Mouse (Mus musculus) frontal cortex, adult 2 months (tissue): ENCODE results near the gene Snd1. TPM values are rescaled to one million over a fixed set of nuclear protein-coding genes. Genes with fewer than 3 reads are reported as not detected.

Experiments used
- DNase-seq, 2 experiments: peaks; one replicate each; pipeline ENCODE4 v3.0.0; 2022; ENCODE audit warnings: low spot score in 1 of 2; ENCODE audit errors: extremely low spot score in 1 of 2
- polyA plus RNA-seq: library from polyadenylated mRNA; depleted of rRNA; stranded (reverse); fragments of >200 nt; gene quantifications from 2 replicates; pipeline ENCODE4 v1.2.3, GENCODE M21; 2012

Snd1 gene
- polyA plus RNA-seq, 1 experiment = 67.8 TPM

DNA sequence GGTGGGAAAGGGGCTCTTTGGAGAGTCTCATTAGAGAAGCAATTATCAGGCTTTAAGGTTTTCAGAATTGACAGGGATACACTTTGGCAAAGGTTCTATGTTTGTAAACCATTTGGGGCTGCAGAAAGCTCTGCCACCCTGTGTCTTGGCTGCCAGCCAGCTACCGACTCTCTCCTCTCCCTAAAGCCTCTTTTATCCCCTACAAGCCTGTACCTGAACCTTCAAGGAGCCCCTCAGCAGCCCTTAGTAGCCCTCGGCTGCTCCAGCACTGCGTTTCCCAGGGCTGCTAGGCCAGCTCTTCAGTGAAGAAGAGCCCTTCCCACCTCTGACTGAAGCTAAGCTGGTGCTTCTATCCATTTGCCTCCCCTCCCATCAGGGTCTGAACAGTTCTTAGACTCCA, 378.2 kb downstream of the Snd1 start:
- DNase-seq = no peak

DNA sequence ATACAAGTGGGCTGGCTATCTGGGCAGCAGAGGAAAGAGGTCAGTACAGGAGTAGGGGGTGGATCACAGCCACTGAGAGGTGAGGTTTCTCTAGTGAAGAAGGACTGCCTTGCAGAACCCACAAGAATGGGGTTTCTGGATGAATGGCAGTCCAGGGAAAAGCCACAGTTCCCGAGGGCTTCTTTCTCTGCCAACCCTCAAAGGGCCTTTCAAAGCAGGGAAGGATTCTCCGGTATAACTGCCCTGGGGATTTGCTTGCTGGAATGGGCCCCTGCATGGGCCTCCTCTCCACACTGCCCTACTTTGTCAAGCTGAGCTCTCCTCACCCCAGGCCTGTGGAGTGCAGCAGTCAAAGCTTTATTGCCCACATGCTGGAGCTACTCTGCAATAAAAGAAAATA, 378.7 kb downstream of the Snd1 start:
- DNase-seq = no peak

GRCm38 (mm10) chr6:28854598-28854997, 379.7 kb downstream of the Snd1 start:
- DNase-seq = no peak

GRCm38 (mm10) chr6:28855442-28855841, 380.5 kb downstream of the Snd1 start:
- DNase-seq = no peak

DNA sequence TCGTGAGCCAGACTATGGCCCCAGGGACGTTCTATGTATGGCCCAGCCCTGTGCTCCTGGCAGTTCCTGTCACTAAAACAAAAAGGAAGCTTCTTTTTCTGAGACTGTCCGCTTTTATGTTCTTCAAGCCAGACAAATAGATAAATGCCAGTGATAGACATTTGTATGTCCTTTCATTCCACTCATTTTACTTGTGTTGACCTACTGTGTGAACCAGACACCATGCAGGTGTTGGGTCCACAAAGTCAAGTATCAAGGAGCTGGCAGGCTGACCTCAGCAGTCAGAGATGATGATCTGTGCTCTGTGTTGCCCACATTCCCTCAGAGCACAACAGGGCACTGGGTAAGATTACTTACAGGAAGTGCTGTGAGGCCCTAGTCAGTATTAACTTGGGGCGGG, 381.9 kb downstream of the Snd1 start:
- DNase-seq = no peak

DNA sequence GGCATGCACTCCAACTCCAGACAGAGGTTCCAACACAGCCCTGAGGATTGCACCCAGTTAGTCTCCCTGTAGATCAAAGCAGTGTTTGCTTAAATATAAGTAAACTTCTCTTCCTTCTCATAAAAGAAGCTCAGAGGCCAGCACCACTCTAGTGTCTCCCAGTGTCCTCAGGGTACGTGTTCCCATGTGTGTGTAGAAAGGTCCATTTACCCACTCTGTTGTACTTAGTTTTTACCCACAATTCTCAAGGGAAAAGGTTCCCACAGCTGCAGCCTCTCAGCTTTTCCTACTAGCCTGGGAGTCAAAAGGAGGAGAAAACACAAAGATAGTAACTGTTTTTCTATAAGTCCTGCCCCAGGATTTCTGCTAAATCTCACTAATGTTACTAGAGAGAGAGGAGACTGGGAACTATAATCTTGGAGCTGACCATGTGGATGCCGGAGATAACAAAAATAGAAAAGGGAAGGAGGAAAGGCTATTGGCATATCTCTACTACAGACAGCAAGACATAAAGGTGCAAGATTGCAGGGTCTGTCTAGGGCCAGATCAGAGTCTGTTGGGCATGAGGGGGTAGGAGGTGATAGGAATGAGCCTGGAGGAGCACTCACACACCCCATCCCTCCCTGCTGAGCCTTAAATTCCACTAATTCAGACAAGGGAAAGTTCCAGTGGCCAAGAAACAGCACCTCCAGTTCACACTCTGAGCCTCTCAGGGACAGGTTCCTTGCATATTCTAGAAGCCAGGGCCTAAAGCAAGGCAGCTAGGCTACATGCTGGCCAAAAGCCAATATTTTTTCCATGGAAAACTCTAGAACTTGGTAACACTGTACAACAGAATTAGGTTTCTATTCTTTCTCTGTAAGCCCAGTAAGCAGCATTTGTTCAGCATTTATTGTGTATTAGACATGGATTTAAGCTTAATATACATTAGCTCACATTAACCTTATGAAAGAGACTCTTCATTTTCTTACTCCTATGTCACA, 382.6 kb downstream of the Snd1 start:
- no peak for DNase-seq

GRCm38 (mm10) chr6:28859094-28859493, 384.2 kb downstream of the Snd1 start:
- DNase-seq = no peak

DNA sequence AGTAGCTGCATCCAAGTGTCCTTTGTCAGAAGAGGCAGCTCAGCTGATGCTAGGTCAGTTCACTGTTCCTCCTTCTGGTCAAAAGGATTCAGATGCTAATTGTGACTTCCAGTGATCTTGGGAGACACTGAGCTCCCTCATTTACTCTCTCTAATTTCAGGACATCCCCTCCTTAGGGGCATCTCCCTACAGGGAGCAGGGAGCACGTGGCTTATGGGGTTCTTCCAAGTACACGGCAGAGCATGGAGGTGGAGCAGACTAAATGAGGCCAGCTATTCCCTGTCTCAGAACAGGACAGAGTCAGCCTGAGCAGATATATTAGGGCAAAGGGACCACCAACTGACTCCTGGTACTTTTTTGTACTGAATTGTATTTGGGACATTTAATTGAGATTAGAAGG, 385.5 kb downstream of the Snd1 start:
- DNase-seq = no peak

DNA sequence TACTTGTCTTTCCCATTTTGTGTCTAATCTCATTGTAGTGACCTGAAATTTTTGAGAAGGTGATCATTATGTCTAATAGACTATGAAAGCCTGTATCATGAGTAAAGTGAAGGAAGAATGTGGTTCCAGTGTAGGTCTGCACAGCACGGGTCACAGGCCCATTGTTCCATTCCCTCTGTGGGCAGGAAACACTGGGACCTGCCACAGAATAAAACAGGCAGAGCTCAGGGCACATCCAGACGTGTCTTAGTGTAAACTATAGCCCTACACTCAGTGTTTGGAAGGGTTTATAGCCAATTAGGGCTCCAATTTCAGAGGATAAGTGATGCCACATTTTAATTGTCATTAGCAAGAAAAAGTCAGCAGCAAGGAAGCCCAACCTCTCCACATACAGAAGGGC, 386.0 kb downstream of the Snd1 start:
- DNase-seq = no peak

- no peak for DNase-seq
These were observed 387.4 kb downstream of the Snd1 start for GRCm38 (mm10) chr6:28862304-28862703.

GRCm38 (mm10) chr6:28864684-28865083, 389.7 kb downstream of the Snd1 start:
- peak in 1 of 2 experiments; percentile 57 for DNase-seq

GRCm38 (mm10) chr6:28865112-28865511, 390.2 kb downstream of the Snd1 start:
- DNase-seq = no peak

DNA sequence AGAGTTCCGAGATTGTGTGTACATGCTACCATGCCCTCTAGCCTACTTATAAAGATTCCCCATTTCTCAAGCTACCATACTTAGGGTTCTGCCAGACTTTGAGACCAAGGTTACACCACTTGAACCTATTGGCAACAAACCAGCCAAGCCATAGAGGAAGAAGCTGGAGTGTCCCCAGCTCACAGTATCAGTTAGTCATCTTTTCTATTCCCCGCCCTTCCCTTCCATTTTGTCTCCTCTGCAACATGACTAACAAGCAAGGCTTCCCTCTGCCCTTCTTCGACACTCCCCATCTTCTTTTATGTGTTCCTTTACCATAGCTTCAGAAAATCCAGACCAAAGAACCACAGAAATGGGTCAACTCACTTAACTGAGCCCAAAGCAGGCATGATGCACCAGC, 391.3 kb downstream of the Snd1 start:
- DNase-seq = no peak

DNA sequence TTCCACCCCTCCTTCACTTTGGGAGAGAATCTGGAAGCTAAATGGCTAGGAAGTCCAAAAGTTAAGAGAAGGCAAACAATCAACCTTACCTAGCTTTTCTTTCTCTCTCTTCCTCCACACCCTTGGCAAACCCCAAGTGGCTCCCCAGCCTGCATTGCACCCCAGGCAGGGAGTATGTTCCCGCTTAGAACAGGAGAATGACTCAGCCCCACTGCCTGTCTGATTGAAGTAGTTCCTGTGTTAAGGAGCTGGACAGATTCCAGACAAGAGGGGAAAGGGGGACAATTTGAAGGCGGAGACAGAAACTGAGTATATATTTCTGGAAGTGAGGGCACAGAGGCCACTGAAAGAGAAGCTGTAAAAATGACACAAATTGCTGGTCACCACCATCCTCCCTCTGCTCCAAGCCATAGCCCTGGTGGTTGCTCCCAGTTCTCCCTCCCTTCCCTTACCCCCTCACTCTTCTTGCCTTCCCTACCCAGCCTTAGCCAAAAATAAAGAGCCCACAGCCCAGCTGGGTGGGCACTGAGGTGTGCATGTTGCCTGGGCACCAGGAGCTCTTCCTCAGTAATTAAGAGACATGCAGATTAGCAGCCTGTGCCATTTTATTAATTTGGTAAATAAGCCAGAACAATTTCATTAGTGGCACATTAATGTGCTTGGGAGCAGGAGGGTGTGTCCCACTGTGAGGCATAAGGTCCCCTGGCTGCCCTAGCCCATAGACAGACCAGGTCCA, 392.7 kb downstream of the Snd1 start:
- DNase-seq = no peak

- peak; percentile 24 to 41 for DNase-seq
These were observed 396.9 kb downstream of the Snd1 start for GRCm38 (mm10) chr6:28871725-28872420.

- DNase-seq = no peak
These were observed 397.5 kb downstream of the Snd1 start for GRCm38 (mm10) chr6:28872421-28872795.

GRCm38 (mm10) chr6:28874053-28874452, 399.1 kb downstream of the Snd1 start:
- DNase-seq = no peak

- DNase-seq = no peak
These were observed 399.8 kb downstream of the Snd1 start for GRCm38 (mm10) chr6:28874759-28875158.

DNA sequence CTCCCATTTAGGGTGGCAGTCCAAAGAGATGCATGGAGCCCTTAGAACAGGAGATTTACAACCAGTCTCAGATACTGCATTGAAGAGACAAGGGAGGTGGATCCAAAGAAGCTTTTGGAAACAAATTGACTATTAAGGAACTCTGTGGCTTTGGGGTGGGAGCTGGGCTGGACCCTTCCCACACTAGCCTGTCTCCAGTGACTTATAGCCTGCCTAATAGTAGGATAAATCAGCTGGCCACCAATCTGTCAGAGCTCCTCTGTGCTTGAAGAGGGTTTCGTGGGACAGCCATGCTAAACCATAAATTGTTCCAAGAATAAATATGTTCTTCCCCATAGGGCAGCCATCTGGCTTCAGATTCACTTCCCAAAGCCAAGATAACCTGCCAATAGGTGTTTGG, 400.4 kb downstream of the Snd1 start:
- no peak for DNase-seq

DNA sequence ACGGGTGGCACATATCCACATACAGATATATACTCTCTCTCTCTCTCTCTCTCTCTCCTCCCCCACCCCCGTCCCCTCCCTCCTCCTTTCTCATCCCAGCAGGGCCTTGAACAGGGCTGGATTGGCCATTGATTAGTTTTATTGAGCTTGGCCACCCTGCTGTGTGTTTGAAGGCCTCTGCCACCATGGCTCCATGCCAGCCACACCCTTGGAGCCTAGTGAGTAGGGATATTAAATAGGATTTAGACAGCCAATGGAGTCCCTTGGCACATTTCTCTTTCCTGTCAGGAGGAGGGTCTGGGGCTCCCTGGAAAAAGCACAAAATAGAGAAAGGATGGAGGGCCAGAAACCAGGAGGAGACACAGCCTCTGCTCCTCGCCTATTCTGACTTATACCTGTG, 401.6 kb downstream of the Snd1 start:
- no peak for DNase-seq
